Mouse (Mus musculus): ENCODE measurements around the gene 1520401A03Rik.
A peak's percentile ranks its signal among the peaks of the same experiment; 100 is the strongest.

The 1520401A03Rik gene

GRCm38 (mm10) chr17:23703301-23703700 is 19.3 kb downstream of the 1520401A03Rik start:
- DNase-seq (ENCODE audit: low read depth, low spot score): peak; percentile 16

DNA sequence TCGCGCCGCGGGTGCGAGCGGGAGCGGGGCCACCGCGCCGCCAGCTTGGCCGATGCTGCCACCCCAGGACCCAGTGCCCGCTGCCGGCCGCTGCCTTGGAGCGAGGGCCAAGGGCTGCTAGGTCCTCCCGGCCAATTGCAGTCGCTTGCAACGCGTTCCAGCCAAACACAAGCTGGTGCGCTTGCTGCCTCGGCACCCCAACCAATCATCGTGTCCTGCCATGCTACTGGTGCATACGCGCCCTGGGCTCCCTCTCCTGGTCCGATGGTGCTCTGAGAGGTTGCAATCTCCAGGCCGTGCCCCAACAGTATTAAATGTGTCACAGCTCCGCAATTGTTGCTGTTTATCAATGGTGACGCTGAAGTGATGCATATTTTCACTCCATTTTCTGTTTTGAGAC is 22.5 kb downstream of the 1520401A03Rik start:
- peak; percentile 76 for DNase-seq (ENCODE audit: low read depth, low spot score)

DNA sequence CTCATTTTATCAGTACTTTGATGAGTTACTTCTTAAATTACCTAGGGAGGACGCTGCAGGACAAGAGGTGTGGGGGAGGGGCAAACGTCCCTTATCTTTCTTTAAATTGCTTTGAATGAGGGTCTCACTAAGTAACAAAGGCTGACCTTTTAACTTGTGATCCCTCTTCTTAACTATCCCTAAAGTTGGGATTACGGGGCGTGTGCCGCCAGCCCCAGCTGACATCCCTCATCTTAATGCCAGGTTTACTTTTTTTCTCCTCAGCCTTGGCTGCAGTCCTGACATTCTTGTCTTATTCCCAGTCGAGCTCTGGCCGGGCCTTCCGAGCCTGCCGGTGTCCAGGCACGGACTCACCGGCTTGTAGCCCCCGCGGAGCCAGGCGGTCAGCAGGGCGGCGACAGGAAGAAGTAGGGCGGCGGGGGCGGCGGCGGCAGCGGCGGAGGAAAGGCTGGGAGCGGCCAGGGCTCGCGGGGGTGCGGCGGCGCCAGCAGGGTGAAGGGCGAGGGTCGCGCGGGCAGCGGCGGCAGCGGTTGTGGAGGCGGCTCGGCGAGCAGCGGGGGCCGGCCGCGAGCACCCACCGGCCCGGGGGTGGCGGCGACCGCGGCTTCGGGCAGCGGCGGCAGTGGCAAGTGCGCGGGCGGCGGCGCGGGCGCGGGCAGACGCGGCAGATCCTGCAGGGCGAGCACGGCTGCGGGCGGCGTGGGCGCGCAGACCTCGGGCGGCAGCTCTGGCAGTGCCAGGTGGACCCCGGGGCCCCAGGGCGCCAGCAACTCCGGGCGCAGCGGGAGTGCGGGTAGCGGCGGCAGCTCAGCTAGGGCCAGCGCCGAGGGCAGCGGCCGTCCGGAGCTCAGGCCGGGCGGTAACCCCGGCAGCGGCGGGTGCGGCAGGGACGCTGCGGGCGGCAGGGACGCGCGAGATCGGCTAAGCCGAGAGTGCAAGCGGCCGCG is 23.2 kb downstream of the 1520401A03Rik start:
- DNase-seq (ENCODE audit: low read depth, low spot score): no peak

GRCm38 (mm10) chr17:23695801-23696200 is 26.8 kb downstream of the 1520401A03Rik start:
- DNase-seq (ENCODE audit: low read depth, low spot score): no peak

DNA sequence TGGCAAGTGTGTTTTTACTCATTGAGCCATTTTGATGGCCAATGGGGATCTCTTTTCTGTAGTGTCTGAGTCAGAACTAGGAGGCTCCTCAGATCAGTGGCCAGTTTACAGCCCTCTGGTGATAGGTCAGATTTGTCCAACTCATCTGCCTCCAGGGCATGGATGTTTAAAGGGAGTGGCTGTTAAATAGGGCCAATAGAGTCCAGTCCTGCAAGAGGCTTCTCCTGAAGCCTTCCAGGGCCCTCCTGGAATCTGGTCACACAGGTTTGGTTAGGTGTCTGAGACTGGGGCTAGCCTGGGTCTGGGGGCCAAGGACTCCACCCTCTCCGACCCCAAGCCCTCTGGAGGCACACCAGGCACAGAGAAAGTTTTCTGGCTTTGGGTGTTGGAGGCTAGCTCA is 28.1 kb downstream of the 1520401A03Rik start:
- DNase-seq (ENCODE audit: low read depth, low spot score): no peak

DNA sequence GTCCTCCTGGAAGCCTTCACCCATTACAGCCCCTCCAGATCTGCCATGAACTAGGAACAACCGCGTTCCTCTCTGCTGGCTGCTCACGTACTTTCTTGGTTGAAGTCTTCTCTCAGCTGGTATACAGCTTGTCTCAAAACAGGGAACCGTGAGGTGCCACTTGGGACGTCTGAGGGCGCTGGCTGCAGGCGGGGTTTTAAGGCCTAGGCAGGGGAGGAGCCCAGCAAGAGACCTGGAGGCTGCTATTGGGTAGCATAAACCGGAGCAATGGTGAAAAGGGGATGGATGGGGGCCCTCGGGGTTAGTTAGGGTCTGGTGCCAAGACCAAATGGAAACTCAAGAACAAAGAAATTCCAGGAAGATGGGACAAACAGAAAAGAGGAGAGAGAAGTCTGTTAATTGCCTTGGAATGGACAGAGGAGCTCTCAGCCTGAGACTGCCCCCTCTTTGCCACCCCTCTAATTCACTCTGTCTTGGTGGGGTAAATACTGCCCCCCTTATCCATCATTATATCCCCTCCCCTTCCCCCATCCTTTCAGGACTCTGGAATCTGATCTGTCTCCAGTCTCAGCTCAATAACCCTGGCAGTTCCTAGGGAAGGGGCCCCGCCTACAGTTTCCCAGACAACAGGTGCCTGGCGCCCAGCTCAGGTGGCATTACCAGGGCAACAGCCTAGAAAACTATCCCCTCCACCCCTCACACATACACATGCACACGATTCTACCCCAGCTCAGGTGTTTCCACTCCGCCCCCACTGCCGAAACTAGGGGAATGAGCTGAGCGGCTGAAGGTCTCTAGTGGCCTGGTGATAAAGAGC is 38.5 kb downstream of the 1520401A03Rik start, which contains the start of gene Cldn9:
TSS of gene Cldn9 (minus strand) at position 171 of the 817 bp plus-strand sequence.
- DNase-seq (ENCODE audit: low read depth, low spot score): no peak

- DNase-seq (ENCODE audit: low read depth, low spot score): no peak
These were observed 39.4 kb downstream of the 1520401A03Rik start for GRCm38 (mm10) chr17:23683226-23683625.

DNA sequence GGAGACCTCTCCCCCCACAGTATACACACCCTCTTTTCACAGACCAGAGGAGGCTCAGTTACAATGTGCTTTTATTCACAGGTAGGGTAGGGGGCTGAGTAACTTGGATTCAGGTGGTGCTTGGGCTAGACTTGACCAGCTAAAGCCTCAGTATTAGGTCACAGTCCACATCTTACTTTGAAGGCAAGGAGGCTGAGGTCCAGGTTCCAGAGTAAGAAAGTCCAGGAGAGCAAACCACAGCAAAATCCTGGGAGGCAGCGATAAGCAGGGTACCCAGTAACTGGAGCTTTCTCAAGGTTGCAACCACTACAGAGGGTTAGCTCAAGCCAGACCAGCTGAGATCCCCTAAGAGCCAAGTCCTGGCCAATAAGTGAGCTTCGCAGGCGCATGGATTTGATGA is 40.1 kb downstream of the 1520401A03Rik start:
- no peak for DNase-seq (ENCODE audit: low read depth, low spot score)

GRCm38 (mm10) chr17:23682092-23682491 is 40.5 kb downstream of the 1520401A03Rik start:
- no peak for DNase-seq (ENCODE audit: low read depth, low spot score)

- no peak for DNase-seq (ENCODE audit: low read depth, low spot score)
These were observed 41.5 kb downstream of the 1520401A03Rik start for GRCm38 (mm10) chr17:23681086-23681485.

DNA sequence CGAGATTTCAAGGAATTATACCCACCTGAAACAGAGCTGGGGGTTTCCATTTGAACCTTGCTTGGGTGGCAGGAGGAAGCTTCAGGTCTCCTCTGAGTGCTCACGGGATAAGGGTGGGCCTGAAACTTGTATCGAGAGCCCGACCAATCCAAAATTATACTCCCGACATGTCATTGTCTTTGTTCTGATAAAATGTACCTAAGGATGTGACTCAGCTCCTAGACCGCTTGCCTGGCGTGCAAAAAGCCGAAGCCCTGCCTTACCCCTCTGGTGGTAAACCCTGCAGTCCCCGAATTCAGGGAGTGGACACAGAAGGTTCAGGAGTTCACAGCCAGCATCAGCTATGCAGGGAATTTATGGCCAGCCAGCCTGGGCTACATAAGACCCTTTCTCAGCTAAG is 42.2 kb downstream of the 1520401A03Rik start:
- DNase-seq (ENCODE audit: low read depth, low spot score): no peak

GRCm38 (mm10) chr17:23679127-23679835 is 43.3 kb downstream of the 1520401A03Rik start, which contains the start of gene Cldn6:
Gene Cldn6, plus strand, starts transcription at chr17:23679249.
- no peak for DNase-seq (ENCODE audit: low read depth, low spot score)

GRCm38 (mm10) chr17:23677236-23677679 is 45.3 kb downstream of the 1520401A03Rik start, which contains the start of gene Tnfrsf12a:
Gene Tnfrsf12a, minus strand, starts transcription at chr17:23677468.
- no peak for DNase-seq (ENCODE audit: low read depth, low spot score)

DNA sequence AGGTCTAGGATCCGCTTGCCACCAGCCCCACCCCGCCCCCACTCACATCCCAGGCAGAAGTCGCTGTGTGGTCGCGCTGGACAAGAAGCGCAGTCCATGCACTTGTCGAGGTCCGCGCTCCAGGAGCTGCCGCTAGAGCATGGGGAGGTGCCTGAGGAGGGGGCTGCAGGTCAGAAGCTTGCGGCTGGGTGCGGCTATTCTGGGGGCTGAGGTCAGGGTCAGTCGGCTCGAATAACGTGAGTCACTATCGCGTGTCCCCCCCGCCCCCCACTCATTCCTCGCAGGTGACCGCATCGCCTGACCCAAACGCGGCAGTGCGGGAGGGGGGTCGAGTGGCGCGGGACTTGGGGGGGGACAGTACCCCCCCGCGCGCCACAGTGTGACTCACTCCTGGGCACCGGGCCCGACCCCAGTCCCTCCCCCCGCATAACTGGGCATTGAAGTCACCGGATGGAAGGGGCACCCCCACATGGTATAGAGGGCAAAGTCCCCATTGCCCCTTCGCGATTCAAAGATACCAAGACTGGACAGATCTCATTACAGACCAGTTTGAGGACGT is 46.0 kb downstream of the 1520401A03Rik start:
- no peak for DNase-seq (ENCODE audit: low read depth, low spot score)

- no peak for DNase-seq (ENCODE audit: low read depth, low spot score)
These were observed 46.9 kb downstream of the 1520401A03Rik start for GRCm38 (mm10) chr17:23675564-23676281.

DNA sequence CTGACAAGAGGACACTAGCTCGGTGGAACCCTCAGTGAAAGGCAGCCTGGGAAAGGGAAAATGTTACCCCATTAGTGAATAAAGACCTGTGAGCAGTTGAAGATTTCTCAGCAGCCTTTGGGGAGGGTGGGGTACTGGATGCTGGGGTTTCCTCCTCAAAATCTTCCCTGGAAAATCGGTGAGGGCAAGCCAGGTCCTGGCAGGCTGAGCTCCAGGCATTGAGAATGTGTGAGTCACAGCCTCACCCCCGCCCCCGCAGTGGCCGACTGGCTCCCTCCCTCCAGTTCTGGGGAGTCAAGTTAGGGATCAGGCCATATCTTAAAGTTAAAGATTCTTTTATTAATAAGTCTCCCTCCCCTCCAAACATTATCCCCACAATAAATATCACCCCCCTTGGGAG is 47.5 kb downstream of the 1520401A03Rik start:
- DNase-seq (ENCODE audit: low read depth, low spot score): no peak

- no peak for DNase-seq (ENCODE audit: low read depth, low spot score)
These were observed 48.2 kb downstream of the 1520401A03Rik start for GRCm38 (mm10) chr17:23674271-23674952.

DNA sequence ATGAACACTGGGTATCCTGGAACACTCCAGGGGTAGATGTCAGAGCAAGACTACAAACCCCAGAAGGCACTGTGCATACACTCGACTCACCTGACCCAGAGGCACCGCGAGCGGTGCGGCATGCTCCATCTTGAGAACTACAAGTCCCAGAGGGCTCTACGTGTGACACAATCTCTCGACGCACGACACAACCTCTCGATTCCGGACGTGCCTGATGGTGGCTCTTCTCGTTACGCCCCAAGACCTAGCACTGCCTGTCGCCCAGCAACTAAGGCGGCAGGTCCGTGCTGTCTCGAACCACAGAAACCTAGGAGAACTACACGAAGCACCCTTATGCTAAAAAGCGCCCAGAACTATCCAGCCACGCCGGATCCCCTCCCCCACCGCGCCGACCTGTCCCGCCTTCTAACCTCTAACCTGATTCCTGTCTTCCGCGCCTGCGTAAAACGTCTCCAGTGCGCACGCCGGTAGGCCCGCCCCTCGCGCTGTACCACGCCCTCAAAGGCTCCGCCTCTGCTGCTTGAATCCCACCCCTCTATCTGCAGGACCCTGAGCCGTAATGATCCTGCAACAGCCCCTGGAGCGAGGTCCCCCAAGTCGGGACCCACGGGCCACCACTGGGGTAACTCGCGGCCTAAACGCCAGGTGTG is 49.0 kb downstream of the 1520401A03Rik start, which contains the start of the genes Hcfc1r1 and Thoc6:
TSS of gene Hcfc1r1 (plus strand) at position 173 of the 650 bp plus-strand sequence.
TSS of gene Thoc6 (minus strand) at position 459 of the 650 bp plus-strand sequence.
- peak; percentile 99 for DNase-seq (ENCODE audit: low read depth, low spot score)

GRCm38 (mm10) chr17:23672761-23673160 is 49.8 kb downstream of the 1520401A03Rik start:
- DNase-seq (ENCODE audit: low read depth, low spot score): no peak

Data from telencephalon, adult 2 months (tissue).